Mouse (Mus musculus): Measurements from ENCODE around the gene Pbxip1. TPM values are rescaled to one million over a fixed set of nuclear protein-coding genes. Genes with fewer than 3 reads are reported as not detected.

Gene Pbxip1
- polyA plus RNA-seq, 1 experiment from 2014 or later = 26.2 TPM

DNA sequence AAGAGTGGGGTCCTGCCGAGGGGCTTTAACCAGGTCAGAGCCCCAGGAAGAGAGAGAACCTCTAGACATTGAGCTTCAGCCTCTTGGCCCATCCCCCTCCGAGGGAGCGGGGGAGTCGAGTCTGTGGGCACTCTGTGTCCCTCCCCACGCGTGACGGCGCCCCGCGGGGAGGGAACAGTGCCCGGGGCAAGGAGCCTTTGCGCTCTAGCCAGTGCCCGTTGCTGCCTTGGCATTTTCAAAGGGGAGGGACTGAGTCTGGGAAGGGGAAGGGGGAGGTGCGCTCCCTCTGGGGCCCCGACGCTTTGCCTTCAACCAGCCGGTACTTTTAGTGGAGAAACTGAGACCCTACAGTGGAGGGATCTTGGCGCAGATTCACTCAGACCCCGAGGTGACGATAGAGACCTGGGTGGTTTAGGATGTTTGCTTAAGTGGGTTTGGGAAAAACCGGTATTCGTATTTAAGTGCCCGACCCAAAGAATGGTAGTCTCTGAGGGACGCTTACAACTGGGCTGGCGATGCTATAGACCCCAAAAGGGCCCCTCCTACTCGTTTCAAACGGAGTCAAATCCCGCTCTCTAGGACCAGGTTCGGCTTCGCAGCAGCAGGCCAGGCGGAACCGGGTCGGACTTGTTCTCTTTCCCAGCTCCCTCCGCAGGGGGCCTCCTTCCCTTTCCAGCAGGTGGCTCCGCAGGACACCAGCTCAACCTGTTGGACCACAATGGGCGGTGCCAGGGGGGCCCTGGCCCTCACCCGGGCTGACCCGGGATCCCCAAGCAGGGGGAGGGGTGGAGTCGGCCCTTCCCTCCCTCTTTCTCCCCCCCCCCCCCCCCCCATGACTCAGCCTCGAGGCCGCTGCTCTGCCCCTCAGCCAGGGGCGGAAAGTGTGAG, 42.3 kb upstream of the Pbxip1 start, which contains the start of gene Zbtb7b:
TSS of gene Zbtb7b (minus strand) at position 771 of the 888 bp plus-strand sequence.
- H3K4me1 ChIP-seq = peaks cover 62% of the 10 kb centered on the region

DNA sequence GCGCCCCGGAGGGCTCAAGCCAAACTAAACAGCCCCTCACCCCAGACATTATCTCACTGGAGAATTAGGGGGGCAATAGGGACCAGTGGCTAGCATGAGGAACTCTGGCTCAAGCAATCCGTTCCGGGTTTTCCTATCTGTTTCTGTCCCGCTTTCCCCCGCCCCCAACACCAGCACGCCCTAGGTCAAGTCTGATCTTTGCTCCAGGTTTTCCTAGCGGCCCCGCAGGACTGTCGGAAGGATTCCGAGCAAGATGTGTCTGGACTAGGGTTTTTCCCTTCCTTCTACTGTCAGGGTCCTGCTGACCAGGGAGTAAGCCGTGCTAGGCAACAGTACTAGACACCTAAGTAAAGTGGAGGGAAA, 41.6 kb upstream of the Pbxip1 start:
- Histone ChIP-seq H3K36me3 (no peaks in the 10 kb centered on the region), H3K4me3 (peak overlapping the region; percentile 55), H3K9me3 (replicated peaks) (no peaks in the 10 kb centered on the region), H3K9ac (peak overlapping the region; percentile 32; the same call in 1 of the 2 replicates), H3K4me1 (peaks cover 62% of the 10 kb centered on the region), H3K4me2 (replicated peaks) (peak overlapping the region; percentile 100), H3K27ac (no peak overlapping the region), H3K27me3 (peaks cover 44% of the 10 kb centered on the region)
- no peak; the same call in 1 of the 2 replicates for ATAC-seq (ENCODE audit: low FRiP score)
- WGBS = under 1% methylated on average over 12 of the region's 12 CpGs

More for the DNA sequence above, 42.3 kb upstream of the Pbxip1 start, which contains the start of gene Zbtb7b:
- H3K9ac ChIP-seq = peak within 1 kb of the TSS; percentile 59
- H3K9me3 ChIP-seq (replicated peaks) = no peaks in the 10 kb centered on the region
- H3K4me2 ChIP-seq (replicated peaks) = peak within 1 kb of the TSS; percentile 100
- H3K36me3 ChIP-seq = no peaks in the 10 kb centered on the region
- H3K27me3 ChIP-seq = peaks cover 46% of the 10 kb centered on the region
- ATAC-seq (ENCODE audit: low FRiP score) = peak; percentile 59
- H3K27ac ChIP-seq = peak within 1 kb of the TSS; percentile 71
- WGBS = under 1% methylated on average over 39 of the region's 42 CpGs
- peak within 1 kb of the TSS; percentile 55 for H3K4me3 ChIP-seq

DNA sequence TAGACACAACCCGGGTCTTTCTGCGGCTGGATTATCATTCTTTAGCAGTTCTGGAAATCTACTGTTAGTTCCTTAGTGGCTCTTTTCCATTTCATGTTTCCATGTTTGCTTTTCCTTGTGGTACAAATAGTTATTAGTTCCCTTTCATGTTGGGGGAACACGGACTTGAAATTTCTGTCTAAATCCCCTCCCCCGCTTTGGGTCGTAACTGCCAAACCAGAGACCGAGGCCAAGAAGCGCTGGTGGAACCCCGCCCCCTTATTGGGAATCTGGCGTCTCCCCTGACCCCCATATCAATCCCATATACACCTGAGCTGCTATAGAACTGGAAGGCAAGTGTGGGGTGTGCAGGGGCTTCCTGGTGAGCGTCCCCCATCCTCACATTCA, 41.1 kb upstream of the Pbxip1 start:
- peaks cover 59% of the 10 kb centered on the region for H3K4me1 ChIP-seq
- 0 out of 2 replicates have a peak overlapping the region, but pooled peaks have one; percentile 32 for H3K9ac ChIP-seq
- H3K27me3 ChIP-seq = peaks cover 39% of the 10 kb centered on the region
- peak overlapping the region; percentile 55 for H3K4me3 ChIP-seq
- no peak for ATAC-seq (ENCODE audit: low FRiP score)
- 2% methylated on average over 10 of the region's 10 CpGs for WGBS
- H3K36me3 ChIP-seq = no peaks in the 10 kb centered on the region
- no peak overlapping the region for H3K27ac ChIP-seq
- H3K9me3 ChIP-seq (replicated peaks) = no peaks in the 10 kb centered on the region
- peak overlapping the region; percentile 100 for H3K4me2 ChIP-seq (replicated peaks)

DNA sequence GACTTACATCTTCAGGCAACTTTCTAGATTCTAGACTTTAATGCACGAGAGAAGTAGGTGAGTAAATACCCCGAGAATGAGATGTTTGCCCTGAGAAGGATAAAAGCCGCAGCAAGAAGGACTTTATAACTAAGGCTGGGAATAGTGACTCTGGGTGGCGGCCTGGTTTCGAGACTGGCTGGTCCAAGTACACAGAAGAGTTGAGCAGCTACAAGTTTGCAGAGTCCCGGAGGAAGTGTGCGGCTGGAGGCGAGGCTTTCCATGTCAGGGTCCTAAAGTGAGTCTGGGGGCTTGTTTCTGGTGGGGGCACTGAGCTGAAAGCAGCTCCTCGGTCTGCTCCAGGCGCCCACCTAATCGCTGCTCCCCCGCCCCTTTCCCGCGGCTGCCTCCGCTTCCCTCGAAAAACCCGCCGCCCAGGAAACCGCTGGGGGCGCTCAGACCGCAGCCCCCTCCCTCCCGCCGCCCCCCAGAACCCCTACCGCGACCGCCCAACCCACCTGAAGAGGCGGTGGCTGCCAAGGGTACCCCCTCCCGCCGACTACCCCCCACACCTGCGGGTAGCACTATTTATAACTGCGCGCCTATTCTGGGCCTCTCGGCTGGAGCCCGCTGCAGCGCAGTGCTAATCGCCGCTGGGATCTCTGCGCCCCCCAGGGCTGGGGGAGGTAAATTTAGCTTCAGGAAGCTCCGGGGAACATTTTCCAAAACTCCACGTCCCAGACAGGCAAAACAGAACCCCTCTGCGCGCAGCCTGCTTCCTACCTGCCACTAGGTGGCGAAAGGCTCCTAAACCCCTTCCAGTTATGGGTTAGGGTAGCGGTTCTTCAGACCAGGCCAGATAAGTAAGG, 40.5 kb upstream of the Pbxip1 start:
- no peak overlapping the region for H3K27ac ChIP-seq
- WGBS = under 1% methylated on average over 43 of the region's 44 CpGs
- no peaks in the 10 kb centered on the region for H3K36me3 ChIP-seq
- peaks cover 33% of the 10 kb centered on the region for H3K27me3 ChIP-seq
- H3K4me2 ChIP-seq (replicated peaks) = peak overlapping the region; percentile 100
- H3K9ac ChIP-seq = peak overlapping the region; percentile 56
- no peak for ATAC-seq (ENCODE audit: low FRiP score)
- H3K4me1 ChIP-seq = peaks cover 53% of the 10 kb centered on the region
- peak overlapping the region; percentile 55 for H3K4me3 ChIP-seq
- H3K9me3 ChIP-seq (replicated peaks) = no peaks in the 10 kb centered on the region

DNA sequence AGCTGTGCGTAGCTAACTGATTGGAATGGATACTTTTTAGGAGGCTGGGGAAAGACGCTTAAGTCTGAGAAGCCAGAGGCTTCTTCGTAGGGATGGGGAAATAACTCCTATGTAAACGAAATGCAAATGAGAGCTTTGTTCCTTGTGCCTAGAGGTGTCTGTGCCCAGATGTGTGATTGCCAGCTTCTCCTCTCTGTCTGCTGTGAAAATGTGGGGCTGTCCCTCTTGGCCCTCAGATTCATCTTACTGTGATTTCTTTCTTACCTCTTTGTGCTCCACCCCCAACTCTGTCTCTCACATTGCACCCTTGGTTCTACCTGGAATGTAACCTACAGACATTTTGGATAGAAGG, 39.9 kb upstream of the Pbxip1 start:
- H3K4me1 ChIP-seq = peaks cover 47% of the 10 kb centered on the region
- 0 out of 2 replicates have a peak overlapping the region, but pooled peaks have one; percentile 1 for H3K9ac ChIP-seq
- peak overlapping the region; percentile 100 for H3K4me2 ChIP-seq (replicated peaks)
- peak overlapping the region; percentile 55; the same call in 1 of the 2 replicates for H3K4me3 ChIP-seq
- ATAC-seq (ENCODE audit: low FRiP score) = no peak
- no peak overlapping the region for H3K27ac ChIP-seq
- H3K27me3 ChIP-seq = peaks cover 28% of the 10 kb centered on the region
- WGBS = under 1% methylated on average over 4 of the region's 4 CpGs
- H3K9me3 ChIP-seq (replicated peaks) = no peaks in the 10 kb centered on the region
- peaks cover 5% of the 10 kb centered on the region; the same call in 1 of the 2 replicates for H3K36me3 ChIP-seq

DNA sequence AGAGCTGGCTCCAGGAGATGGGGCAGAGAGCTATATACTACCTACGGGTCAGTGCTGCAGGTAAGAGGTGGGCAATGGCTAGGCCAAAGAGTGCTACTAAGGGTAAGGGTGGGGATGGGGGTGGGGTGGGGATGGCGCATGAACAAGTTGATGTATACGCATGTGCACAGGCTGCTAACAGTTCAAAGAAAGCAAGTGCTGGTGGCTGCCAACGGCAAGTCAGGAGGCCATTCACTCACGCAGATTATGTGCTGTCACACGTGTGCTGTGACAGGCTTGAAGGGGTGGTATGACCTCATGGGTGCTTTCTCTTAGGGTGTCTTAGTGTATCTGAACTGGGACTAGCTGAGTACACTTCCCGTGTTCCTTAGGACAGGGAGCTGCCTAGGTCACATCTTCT, 35.2 kb upstream of the Pbxip1 start:
- 89% methylated on average over 7 of the region's 7 CpGs for WGBS
- H3K9ac ChIP-seq = no peak overlapping the region
- no peak overlapping the region for H3K4me3 ChIP-seq
- peaks cover under 1% of the 10 kb centered on the region; the same call in 1 of the 2 replicates for H3K27me3 ChIP-seq
- no peaks in the 10 kb centered on the region for H3K9me3 ChIP-seq (replicated peaks)
- ATAC-seq (ENCODE audit: low FRiP score) = no peak
- H3K36me3 ChIP-seq = peaks cover 40% of the 10 kb centered on the region
- H3K27ac ChIP-seq = no peak overlapping the region
- peaks cover 5% of the 10 kb centered on the region; the same call in 1 of the 2 replicates for H3K4me1 ChIP-seq
- H3K4me2 ChIP-seq (replicated peaks) = no peak overlapping the region

DNA sequence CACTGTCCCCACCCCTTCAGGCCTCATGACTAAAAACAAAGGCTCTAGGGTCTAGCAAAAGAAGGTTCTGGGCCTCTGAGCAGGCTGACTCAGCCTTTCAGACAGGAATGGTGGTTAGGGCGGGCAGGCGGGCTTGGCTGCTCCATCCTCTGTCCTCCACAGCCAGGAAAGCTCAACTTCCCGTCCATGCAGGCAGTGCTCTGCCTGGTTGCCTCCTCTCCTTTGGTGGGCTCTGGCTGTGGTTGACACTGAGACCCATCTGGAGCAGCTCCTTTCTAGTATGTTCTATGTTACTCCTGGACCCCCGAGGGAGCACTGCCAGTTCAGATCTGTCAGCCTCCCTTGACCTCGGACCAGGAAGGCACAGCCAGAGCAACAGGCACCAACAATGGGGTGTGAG, 33.8 kb upstream of the Pbxip1 start, which contains the start of gene Lenep:
TSS of gene Lenep (minus strand) at position 101 of the 400 bp plus-strand sequence.
- no peak within 1 kb of the TSS for H3K4me2 ChIP-seq (replicated peaks)
- H3K27me3 ChIP-seq = no peaks in the 10 kb centered on the region
- H3K4me3 ChIP-seq = no peak within 1 kb of the TSS
- no peaks in the 10 kb centered on the region for H3K9me3 ChIP-seq (replicated peaks)
- 69% methylated on average over 5 of the region's 5 CpGs for WGBS
- no peak within 1 kb of the TSS for H3K27ac ChIP-seq
- no peaks in the 10 kb centered on the region for H3K4me1 ChIP-seq
- peaks cover 40% of the 10 kb centered on the region for H3K36me3 ChIP-seq
- ATAC-seq (ENCODE audit: low FRiP score) = no peak
- H3K9ac ChIP-seq = no peak within 1 kb of the TSS

DNA sequence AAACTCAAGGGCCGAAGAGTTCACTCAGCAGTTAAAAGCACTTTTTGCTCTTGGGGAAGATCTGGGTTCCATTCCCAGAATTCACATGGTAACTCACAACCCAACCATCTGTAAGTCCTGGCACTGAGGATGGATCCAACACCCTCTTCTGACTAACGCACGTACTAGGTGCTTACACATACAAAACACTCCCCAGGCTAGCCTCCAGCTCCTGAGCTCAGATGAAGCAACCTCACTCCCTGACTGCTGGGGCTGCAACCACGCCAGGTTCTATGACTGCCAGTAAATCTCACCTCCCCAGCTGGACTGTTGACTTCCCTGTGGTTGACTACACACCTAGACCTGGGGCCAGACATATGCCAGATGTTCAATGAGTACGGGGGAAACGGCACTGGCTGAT, 29.6 kb upstream of the Pbxip1 start:
- 92% methylated on average over 6 of the region's 6 CpGs for WGBS
- peaks cover 12% of the 10 kb centered on the region for H3K4me1 ChIP-seq
- H3K9ac ChIP-seq = no peak overlapping the region
- H3K4me2 ChIP-seq (replicated peaks) = no peak overlapping the region
- no peak overlapping the region for H3K27ac ChIP-seq
- H3K36me3 ChIP-seq = peaks cover 32% of the 10 kb centered on the region
- no peaks in the 10 kb centered on the region for H3K9me3 ChIP-seq (replicated peaks)
- H3K27me3 ChIP-seq = no peaks in the 10 kb centered on the region
- no peak for ATAC-seq (ENCODE audit: low FRiP score)
- no peak overlapping the region for H3K4me3 ChIP-seq

DNA sequence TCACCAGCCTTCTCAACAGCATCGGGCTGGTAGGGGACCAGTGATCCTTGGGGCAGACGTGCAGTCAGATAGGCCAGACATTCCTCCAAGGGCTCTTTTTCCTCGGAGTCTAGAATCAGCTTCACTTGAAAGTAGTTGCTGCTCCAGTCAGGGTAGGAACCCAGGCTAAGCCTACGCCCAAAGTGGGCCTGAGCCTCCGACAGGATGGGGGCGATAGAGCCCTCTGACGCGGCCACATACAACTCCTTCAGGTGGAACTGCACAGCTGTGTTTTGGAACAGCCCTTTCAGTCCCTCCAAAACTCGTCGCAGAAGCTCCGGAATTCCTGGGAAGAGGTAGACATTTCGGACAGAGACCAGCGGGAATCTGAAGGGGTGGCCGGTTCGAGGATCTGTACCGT, 28.1 kb upstream of the Pbxip1 start:
- peaks cover 15% of the 10 kb centered on the region for H3K4me1 ChIP-seq
- H3K9me3 ChIP-seq (replicated peaks) = no peaks in the 10 kb centered on the region
- H3K27ac ChIP-seq = no peak overlapping the region
- H3K4me2 ChIP-seq (replicated peaks) = no peak overlapping the region
- WGBS = 62% methylated on average over 16 of the region's 16 CpGs
- H3K36me3 ChIP-seq = peaks cover 16% of the 10 kb centered on the region
- H3K9ac ChIP-seq = no peak overlapping the region
- ATAC-seq (ENCODE audit: low FRiP score) = no peak
- H3K27me3 ChIP-seq = no peaks in the 10 kb centered on the region
- H3K4me3 ChIP-seq = no peak overlapping the region

DNA sequence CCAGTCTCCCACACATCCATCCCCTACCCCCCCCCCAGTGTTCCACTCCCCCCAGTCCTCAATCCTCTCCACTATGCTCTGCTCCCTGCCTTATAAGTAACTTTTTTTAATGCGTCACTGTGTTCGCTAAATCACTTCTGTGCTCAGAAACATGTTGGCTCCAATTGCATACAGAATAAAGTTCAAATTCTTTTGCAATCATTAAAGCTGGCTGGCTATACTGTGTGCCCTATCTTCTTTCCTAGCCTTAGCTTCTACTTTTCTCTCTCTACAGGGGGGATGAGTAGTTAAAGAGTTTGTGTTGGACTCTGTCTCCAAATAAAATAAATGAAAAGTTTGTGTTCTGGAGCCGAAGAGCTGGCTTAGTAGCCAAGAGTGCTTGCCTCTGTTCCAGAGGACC, 26.8 kb upstream of the Pbxip1 start:
- WGBS = 92% methylated on average over 3 of the region's 3 CpGs
- Histone ChIP-seq H3K36me3 (peaks cover 16% of the 10 kb centered on the region), H3K4me2 (replicated peaks) (no peak overlapping the region), H3K27ac (no peak overlapping the region), H3K9me3 (replicated peaks) (no peaks in the 10 kb centered on the region), H3K4me3 (no peak overlapping the region), H3K4me1 (peaks cover 15% of the 10 kb centered on the region), H3K9ac (no peak overlapping the region), H3K27me3 (no peaks in the 10 kb centered on the region)
- no peak for ATAC-seq (ENCODE audit: low FRiP score)

DNA sequence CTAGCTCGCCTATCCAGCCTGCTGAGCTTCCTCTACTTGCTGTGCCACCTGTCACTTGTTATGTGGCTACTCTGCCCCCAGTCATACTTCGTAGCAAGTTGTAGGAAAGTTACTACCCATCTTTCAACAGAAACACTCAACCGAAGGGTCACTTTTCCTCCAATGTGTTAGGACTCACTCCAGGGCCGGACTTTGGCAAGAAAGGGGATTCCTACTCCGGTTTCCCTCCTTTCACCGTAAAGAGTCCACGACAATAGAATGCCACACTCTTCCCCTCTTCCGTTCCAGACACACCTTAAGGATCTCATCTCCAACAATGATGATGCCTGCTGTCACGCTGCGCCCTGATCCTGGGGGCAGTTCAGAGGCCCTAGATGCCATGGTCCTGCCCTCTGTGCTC, 25.6 kb upstream of the Pbxip1 start:
- Histone ChIP-seq H3K4me1 (peaks cover 15% of the 10 kb centered on the region), H3K4me2 (replicated peaks) (peak overlapping the region; percentile 65), H3K9me3 (replicated peaks) (no peaks in the 10 kb centered on the region), H3K4me3 (peak overlapping the region; percentile 44), H3K9ac (peak overlapping the region; percentile 60), H3K36me3 (peaks cover 20% of the 10 kb centered on the region), H3K27me3 (no peaks in the 10 kb centered on the region), H3K27ac (peak overlapping the region; percentile 40; the same call in 1 of the 2 replicates)
- WGBS = 82% methylated on average over 10 of the region's 10 CpGs
- no peak for ATAC-seq (ENCODE audit: low FRiP score)

Measured in hindbrain, embryonic 12.5 days (tissue).